Comparison of ENCODE assay signal across 33 mouse cellular contexts in the genomic region with DNA sequence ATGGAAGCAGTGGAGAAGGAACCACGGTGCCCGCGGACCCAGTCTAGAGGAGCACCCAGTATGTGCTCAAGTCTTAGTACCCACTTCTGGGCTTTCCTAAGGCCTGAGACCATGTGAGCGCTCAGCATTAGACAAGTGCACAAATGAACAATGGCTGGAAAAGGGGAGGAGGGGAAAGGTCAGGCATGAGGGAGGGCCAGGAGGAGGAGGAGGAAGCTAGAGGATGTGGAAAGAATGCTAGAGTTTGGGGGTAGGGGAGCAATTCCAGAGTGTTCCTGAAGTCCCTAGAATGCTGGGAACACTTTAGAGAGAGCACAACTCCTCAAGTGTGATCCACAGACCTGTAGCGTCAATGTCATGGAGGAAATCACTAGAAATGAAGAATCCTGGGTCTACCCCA. TPM values are rescaled to one million over a fixed set of nuclear protein-coding genes. Genes with fewer than 3 reads are reported as not detected.
"Had no signal": no experiment of that assay in that cellular context is flagged by ENCODE, and none has a peak within 500 bp of the region (broad histone marks: within the 10 kb centered on the region; RNA-seq: fewer than 3 reads in every experiment).

No protein-coding gene starts in this region.

- DNase-seq: forebrain, postnatal 0 days; gastrocnemius, postnatal 10 days; gastrocnemius, postnatal 25 days; heart, postnatal 10 days; heart, postnatal 4 days; kidney, adult 18-20 months; kidney, adult 8-10 months; kidney, postnatal 10 days; kidney, postnatal 25 days; kidney, postnatal 4 days; layer of hippocampus, adult 9-11 months; layer of hippocampus, postnatal 36 days; left cerebral cortex, postnatal 4 days had no signal

- H3K9ac ChIP-seq: forebrain, postnatal 0 days; heart, embryonic 13.5 days; heart, embryonic 15.5 days; hindbrain, embryonic 14.5 days; intestine, embryonic 15.5 days; limb, embryonic 13.5 days; limb, embryonic 15.5 days; liver, embryonic 12.5 days; liver, embryonic 14.5 days had no signal

- H3K4me2 ChIP-seq: heart, embryonic 13.5 days; heart, embryonic 15.5 days; hindbrain, embryonic 14.5 days; intestine, embryonic 15.5 days; limb, embryonic 13.5 days; limb, embryonic 15.5 days; liver, embryonic 12.5 days had no signal

- H3K4me3 ChIP-seq: heart, embryonic 10.5 days; heart, embryonic 13.5 days; heart, embryonic 15.5 days; intestine, embryonic 15.5 days; limb, embryonic 13.5 days; limb, embryonic 15.5 days; liver, embryonic 12.5 days had no signal

- H3K36me3 ChIP-seq: heart, embryonic 15.5 days; intestine, embryonic 15.5 days; liver, embryonic 12.5 days had no signal

- H3K27me3 ChIP-seq: heart, embryonic 15.5 days; intestine, embryonic 15.5 days; limb, embryonic 13.5 days; limb, embryonic 15.5 days; liver, embryonic 12.5 days had no signal

- H3K27ac ChIP-seq: heart, embryonic 13.5 days; heart, embryonic 15.5 days; hindbrain, embryonic 14.5 days; intestine, embryonic 15.5 days; limb, embryonic 13.5 days; limb, embryonic 15.5 days; liver, embryonic 12.5 days; liver, embryonic 14.5 days had no signal

- H3K9me3 ChIP-seq: heart, embryonic 10.5 days; heart, embryonic 13.5 days; heart, embryonic 15.5 days; intestine, embryonic 15.5 days; limb, embryonic 13.5 days; limb, embryonic 15.5 days; liver, embryonic 12.5 days had no signal

- ATAC-seq: forebrain, postnatal 0 days; hindbrain, embryonic 16.5 days; inflammation-experienced regulatory T-cells, adult 6 months; intestine, embryonic 15.5 days; intestine, postnatal 0 days; liver, embryonic 12.5 days had no signal

RNA-seq across cellular contexts. Expression of gene Sstr3, which starts 20.3 kb away (rescaled TPM):
- total RNA-seq: gastrocnemius, adult 18-20 months; gastrocnemius, postnatal 25 days; granulocyte monocyte progenitor cell, adult 5-6 weeks; heart, postnatal 25 days had no signal
- polyA plus RNA-seq: heart, embryonic 10.5 days; heart, embryonic 13.5 days; limb, embryonic 11.5 days; limb, embryonic 13.5 days; liver, adult 2 months had no signal

RNA-seq across cellular contexts. Expression of gene Il2rb, which starts 29.1 kb away (rescaled TPM):
- total RNA-seq: gastrocnemius, adult 18-20 months; gastrocnemius, postnatal 25 days; granulocyte monocyte progenitor cell, adult 5-6 weeks had no signal
- polyA plus RNA-seq: heart, embryonic 10.5 days; hindbrain, embryonic 11.5 days; limb, embryonic 11.5 days had no signal

RNA-seq across cellular contexts. Expression of gene Tmprss6, which starts 55.7 kb away (rescaled TPM):
- total RNA-seq: gastrocnemius, postnatal 25 days; granulocyte monocyte progenitor cell, adult 5-6 weeks; heart, postnatal 25 days; heart, postnatal 4 days; layer of hippocampus, postnatal 14 days; left cerebral cortex, postnatal 10 days; left cerebral cortex, postnatal 4 days had no signal
- polyA plus RNA-seq: inflammation-experienced regulatory T-cells, adult 6 months had no signal
